Mouse (Mus musculus) forebrain, embryonic 11.5 days (tissue): ENCODE measurements at regions not wholly inside any gene's neighbourhood (a gene's known extent, or its start where the extent isn't known, plus 50 kb on each side); places are given as distances from the start of the nearest gene placed in this dataset.

Experiments
- ATAC-seq: fragments of 200-750 bp; cut with Nextera tagmentation; replicated peaks from 2 replicates; pipeline ENCODE4 v1.8.0; 2017; ENCODE audit warnings: moderate TSS enrichment; ENCODE audit not compliant: low FRiP score
- DNase-seq: peaks from one replicate; pipeline ENCODE4 v3.0.0-alpha.2; 2017; ENCODE audit warnings: low spot score
- H3K27ac ChIP-seq: fragments of 300-500 bp; sonication (generic); 2 replicates; pipeline ENCODE4 v1.5.1; 2014; ENCODE audit warnings: low read depth, low read length
- H3K27me3 ChIP-seq: fragments of 300-500 bp; sonication (generic); 2 replicates; pipeline ENCODE4 v1.6.1; 2014; ENCODE audit warnings: mild to moderate bottlenecking, low read length, mixed read lengths; ENCODE audit not compliant: control insufficient read depth, insufficient read depth
- H3K36me3 ChIP-seq: fragments of 300-500 bp; sonication (generic); 2 replicates; pipeline ENCODE4 v1.6.1; 2014; ENCODE audit warnings: mild to moderate bottlenecking, low read length, moderate library complexity, mixed read lengths; ENCODE audit not compliant: control insufficient read depth, insufficient read depth
- H3K4me1 ChIP-seq: fragments of 300-500 bp; sonication (generic); replicated peaks from 2 replicates; pipeline ENCODE4 v1.6.1; 2014; ENCODE audit warnings: low read length, mixed read lengths; ENCODE audit not compliant: control insufficient read depth, insufficient read depth
- H3K4me2 ChIP-seq: fragments of 300-500 bp; sonication (generic); 2 replicates; pipeline ENCODE4 v1.6.1; 2014; ENCODE audit warnings: low read depth, mild to moderate bottlenecking, low read length, moderate library complexity, mixed read lengths; ENCODE audit not compliant: severe bottlenecking
- H3K4me3 ChIP-seq: fragments of 300-500 bp; sonication (generic); 2 replicates; pipeline ENCODE4 v1.5.1; 2014; ENCODE audit warnings: low read depth, low read length
- H3K9ac ChIP-seq: fragments of 300-500 bp; sonication (generic); 2 replicates; pipeline ENCODE4 v1.6.1; 2014; ENCODE audit warnings: low read length
- H3K9me3 ChIP-seq: fragments of 300-500 bp; sonication (generic); 2 replicates; pipeline ENCODE4 v1.6.1; 2016; ENCODE audit warnings: low read length, mixed read lengths; ENCODE audit not compliant: control insufficient read depth
- WGBS: fragments of 180-500 bp; shearing (Covaris S2); extraction: QIAGEN DNeasy Blood & Tissue Kit; methylation state at CpG from one replicate; pipeline ENCODE4 v1.1.7; 2014; 5-methylcytosine and 5-hydroxymethylcytosine counted together

- no peaks in the 10 kb centered on the region for H3K9me3 ChIP-seq
- H3K9ac ChIP-seq: no peak overlapping the region
- no peak for DNase-seq
- no peak overlapping the region for H3K4me3 ChIP-seq
- H3K27ac ChIP-seq: no peak overlapping the region
- WGBS: 56% methylated on average over 3 of the region's 3 CpGs
- no peaks in the 10 kb centered on the region for H3K4me1 ChIP-seq
- no peaks in the 10 kb centered on the region for H3K27me3 ChIP-seq
- ATAC-seq: no peak
- H3K36me3 ChIP-seq: no peaks in the 10 kb centered on the region
- H3K4me2 ChIP-seq: no peak overlapping the region
Measured at GRCm38 (mm10) chr3:111494891-111495290, 1244.1 kb upstream of the Prmt6 start.

- no peak overlapping the region for H3K9ac ChIP-seq
- ATAC-seq (no peak), DNase-seq (no peak)
- no peaks in the 10 kb centered on the region for H3K9me3 ChIP-seq
- no peak overlapping the region for H3K4me2 ChIP-seq
- H3K27ac ChIP-seq: no peak overlapping the region
- H3K4me1 ChIP-seq: no peaks in the 10 kb centered on the region
- no peaks in the 10 kb centered on the region for H3K36me3 ChIP-seq
- no peak overlapping the region for H3K4me3 ChIP-seq
- no peaks in the 10 kb centered on the region for H3K27me3 ChIP-seq
Measured at GRCm38 (mm10) chr3:111489606-111490005, 1238.8 kb upstream of the Prmt6 start.

- DNase-seq: no peak
- H3K27ac ChIP-seq: no peak overlapping the region
- H3K4me1 ChIP-seq: no peaks in the 10 kb centered on the region
- H3K4me3 ChIP-seq: no peak overlapping the region
- peak; percentile 47; the same call in 1 of the 2 replicates for ATAC-seq
- H3K9ac ChIP-seq: no peak overlapping the region
- no peaks in the 10 kb centered on the region for H3K27me3 ChIP-seq
- H3K36me3 ChIP-seq: no peaks in the 10 kb centered on the region
- H3K4me2 ChIP-seq: no peak overlapping the region
- H3K9me3 ChIP-seq: no peaks in the 10 kb centered on the region
- 79% methylated on average over 2 of the region's 2 CpGs for WGBS
Measured at GRCm38 (mm10) chr3:111488438-111488837, 1237.6 kb upstream of the Prmt6 start.
